Mouse (Mus musculus): ENCODE results near the gene Ankrd60. TPM values are rescaled to one million over a fixed set of nuclear protein-coding genes. Genes with fewer than 3 reads are reported as not detected.

The Ankrd60 gene
- total RNA-seq, 2 experiments from 2014 or later = not detected

Other genes with a start within 250 kb of the Ankrd60 start
- gene 1700021F07Rik, start 55.8 kb downstream of the Ankrd60 start, total RNA-seq (2021) = not detected
- 10 to 100 TPM; 26.7 to 27.0 TPM for gene Rab22a, start 81.4 kb upstream of the Ankrd60 start, total RNA-seq (2021)
- not detected for gene 1700010B08Rik, start 141.1 kb upstream of the Ankrd60 start, total RNA-seq (2021)
- gene Vapb, start 159.1 kb upstream of the Ankrd60 start, total RNA-seq (2021) = 10 to 100 TPM; 92.8 to 94.2 TPM